Mouse (Mus musculus) liver, embryonic 11.5 days (tissue): ENCODE measurements at regions not wholly inside any gene's neighbourhood (a gene's known extent, or its start where the extent isn't known, plus 50 kb on each side); places are given as distances from the start of the nearest gene placed in this dataset.

Experiments
- ATAC-seq: fragments of 200-750 bp; cut with Nextera tagmentation; replicated peaks from 2 replicates; pipeline ENCODE4 v1.8.0; 2017; ENCODE audit warnings: moderate number of reproducible peaks, mild to moderate bottlenecking, moderate TSS enrichment, moderate library complexity; ENCODE audit not compliant: low FRiP score
- DNase-seq: peaks from one replicate; pipeline ENCODE4 v3.0.0-alpha.2; 2017; ENCODE audit warnings: low spot score
- H3K27ac ChIP-seq: fragments of 300-500 bp; sonication (generic); 2 replicates; pipeline ENCODE4 v1.5.1; 2014; ENCODE audit warnings: mild to moderate bottlenecking, low read depth, low read length, control low read depth
- H3K27me3 ChIP-seq: fragments of 300-500 bp; sonication (generic); replicated peaks from 2 replicates; pipeline ENCODE4 v1.6.1; 2014; ENCODE audit warnings: low read length, mixed read lengths; ENCODE audit not compliant: control insufficient read depth, insufficient read depth
- H3K36me3 ChIP-seq: fragments of 300-500 bp; sonication (generic); 2 replicates; pipeline ENCODE4 v1.6.1; 2014; ENCODE audit warnings: mild to moderate bottlenecking, low read length, moderate library complexity, mixed read lengths; ENCODE audit not compliant: control insufficient read depth, insufficient read depth
- H3K4me1 ChIP-seq: fragments of 300-500 bp; sonication (generic); replicated peaks from 2 replicates; pipeline ENCODE4 v1.6.1; 2014; ENCODE audit warnings: low read length, mixed read lengths; ENCODE audit not compliant: control insufficient read depth, insufficient read depth
- H3K4me2 ChIP-seq: fragments of 300-500 bp; sonication (generic); 2 replicates; pipeline ENCODE4 v1.6.1; 2014; ENCODE audit warnings: mild to moderate bottlenecking, control low read depth, moderate library complexity
- H3K4me3 ChIP-seq: fragments of 300-500 bp; sonication (generic); 2 replicates; pipeline ENCODE4 v1.5.1; 2014; ENCODE audit warnings: low read depth, low read length, control low read depth
- H3K9ac ChIP-seq: fragments of 300-500 bp; sonication (generic); 2 replicates; pipeline ENCODE4 v1.6.1; 2014; ENCODE audit warnings: low read depth, low read length, control low read depth
- H3K9me3 ChIP-seq: fragments of 300-500 bp; sonication (generic); 2 replicates; pipeline ENCODE4 v1.6.1; 2016; ENCODE audit warnings: low read length, inconsistent platforms, mixed read lengths; ENCODE audit not compliant: control insufficient read depth
- WGBS: fragments of 180-500 bp; shearing (Covaris S2); extraction: QIAGEN DNeasy Blood & Tissue Kit; methylation state at CpG from one replicate; pipeline ENCODE4 v1.1.7; 2014; 5-methylcytosine and 5-hydroxymethylcytosine counted together

DNA sequence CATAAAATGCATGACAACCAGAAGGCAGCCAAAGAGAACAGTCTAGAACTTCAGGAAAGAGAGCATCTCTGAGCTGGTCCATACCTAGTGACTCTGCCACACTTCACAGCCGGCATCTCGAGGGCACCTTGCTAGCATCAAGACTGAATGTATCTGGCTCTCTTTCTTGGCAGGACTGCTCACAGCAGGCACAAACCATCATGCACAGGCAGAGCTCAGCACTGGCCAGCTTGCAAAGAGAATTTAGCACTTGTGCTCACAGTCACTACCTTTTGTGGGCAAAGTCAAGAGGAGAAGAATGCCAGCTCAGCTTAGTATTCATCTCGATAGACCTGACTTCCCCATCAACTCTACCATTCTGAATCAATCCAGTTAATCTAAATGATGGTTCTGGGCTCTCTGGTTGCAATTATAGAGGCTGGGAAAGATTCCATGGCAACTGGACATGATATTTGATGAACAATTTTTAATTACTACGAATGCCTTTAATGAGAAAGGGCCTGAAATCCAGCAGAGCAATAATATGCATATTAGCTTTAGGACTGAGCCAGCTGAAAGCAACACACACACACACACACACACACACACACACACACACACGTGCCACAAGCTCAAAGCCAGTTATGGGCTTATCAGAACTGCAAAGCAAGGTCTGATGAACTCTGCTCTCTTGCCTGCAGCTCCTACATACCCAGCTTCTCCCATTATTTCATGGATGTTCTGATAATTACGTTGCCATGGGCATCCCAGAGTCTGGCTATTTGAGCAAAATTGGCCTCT is 686.0 kb downstream of the Pdcd6ip start:
- Histone ChIP-seq H3K36me3 (no peaks in the 10 kb centered on the region), H3K27ac (no peak overlapping the region), H3K27me3 (no peaks in the 10 kb centered on the region), H3K9ac (no peak overlapping the region), H3K9me3 (no peaks in the 10 kb centered on the region), H3K4me2 (no peak overlapping the region), H3K4me3 (no peak overlapping the region), H3K4me1 (no peaks in the 10 kb centered on the region)
- no peak for DNase-seq
- WGBS, result 74% methylated on average over 6 of the region's 6 CpGs
- no peak for ATAC-seq

DNA sequence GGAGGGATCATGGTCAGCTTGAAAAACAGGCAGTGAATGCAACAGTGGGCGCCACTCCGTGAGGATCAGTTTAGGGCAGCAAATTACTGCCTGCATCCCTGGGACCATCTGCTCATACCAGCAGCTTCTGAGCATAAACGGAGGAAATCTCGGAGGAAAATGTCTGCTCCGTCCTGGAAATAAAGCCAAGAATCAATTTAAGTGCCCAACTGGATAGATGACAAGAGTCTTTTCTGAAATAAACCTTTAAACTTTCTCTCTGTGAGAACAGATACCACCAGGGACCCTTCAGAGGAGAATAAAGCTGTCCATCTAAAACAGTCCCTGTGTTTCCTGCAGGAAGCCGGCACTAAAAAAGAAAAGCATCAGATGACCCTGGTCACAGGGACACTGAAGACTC is 688.5 kb downstream of the Pdcd6ip start:
- no peak overlapping the region for H3K9ac ChIP-seq
- no peaks in the 10 kb centered on the region for H3K36me3 ChIP-seq
- H3K4me2 ChIP-seq, result no peak overlapping the region
- H3K4me3 ChIP-seq, result no peak overlapping the region
- H3K4me1 ChIP-seq, result no peaks in the 10 kb centered on the region
- ATAC-seq, result no peak
- 82% methylated on average over 6 of the region's 6 CpGs for WGBS
- no peaks in the 10 kb centered on the region for H3K9me3 ChIP-seq
- H3K27me3 ChIP-seq, result no peaks in the 10 kb centered on the region
- DNase-seq, result no peak
- H3K27ac ChIP-seq, result no peak overlapping the region

DNA sequence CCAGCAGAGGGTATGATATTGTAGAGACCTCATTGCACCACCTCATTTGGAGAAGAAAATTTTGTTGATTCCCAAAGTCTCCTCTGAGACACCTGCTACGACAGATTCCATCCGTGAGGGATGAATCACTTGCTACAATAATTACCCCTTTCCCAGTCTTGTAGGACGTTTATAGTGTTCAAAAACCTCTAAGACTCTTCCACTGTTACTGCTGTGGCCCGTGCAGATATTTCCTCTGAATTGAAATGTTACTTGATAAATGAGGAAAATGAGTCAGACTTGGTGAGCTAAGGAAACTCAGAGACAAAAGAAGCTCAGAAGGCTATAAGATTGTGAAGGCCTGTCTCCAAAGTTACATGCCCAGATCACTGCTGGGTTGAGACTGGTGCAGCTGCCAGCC is 700.0 kb downstream of the Pdcd6ip start:
- WGBS, result 64% methylated on average over 4 of the region's 4 CpGs
- no peak for DNase-seq
- no peak overlapping the region for H3K4me2 ChIP-seq

DNA sequence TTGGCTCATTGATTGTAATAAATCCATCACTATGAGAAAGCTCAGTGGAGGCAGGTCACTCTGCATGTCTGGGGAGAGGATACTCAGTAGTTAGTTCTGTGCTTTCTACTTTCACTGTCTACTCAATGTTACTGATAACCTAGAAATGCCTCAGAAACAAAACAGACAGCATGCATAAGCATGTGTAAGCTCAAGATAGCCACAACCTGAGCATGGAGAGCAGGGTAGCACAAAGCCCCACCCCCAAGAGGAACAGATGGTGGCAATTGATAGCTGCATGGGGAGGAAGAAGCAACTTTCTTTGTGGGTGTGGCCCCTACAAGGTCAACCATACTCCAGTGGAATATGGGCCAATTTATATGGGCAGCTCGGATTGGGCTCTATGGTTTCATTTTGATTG is 711.9 kb downstream of the Pdcd6ip start:
- H3K27ac ChIP-seq, result no peak overlapping the region

More for the DNA sequence above, 700.0 kb downstream of the Pdcd6ip start:
- H3K9ac ChIP-seq, result no peak overlapping the region
- H3K4me1 ChIP-seq, result no peaks in the 10 kb centered on the region
- no peaks in the 10 kb centered on the region for H3K27me3 ChIP-seq
- no peaks in the 10 kb centered on the region for H3K9me3 ChIP-seq
- no peaks in the 10 kb centered on the region for H3K36me3 ChIP-seq
- no peak for ATAC-seq
- no peak overlapping the region for H3K27ac ChIP-seq
- no peak overlapping the region for H3K4me3 ChIP-seq

DNA sequence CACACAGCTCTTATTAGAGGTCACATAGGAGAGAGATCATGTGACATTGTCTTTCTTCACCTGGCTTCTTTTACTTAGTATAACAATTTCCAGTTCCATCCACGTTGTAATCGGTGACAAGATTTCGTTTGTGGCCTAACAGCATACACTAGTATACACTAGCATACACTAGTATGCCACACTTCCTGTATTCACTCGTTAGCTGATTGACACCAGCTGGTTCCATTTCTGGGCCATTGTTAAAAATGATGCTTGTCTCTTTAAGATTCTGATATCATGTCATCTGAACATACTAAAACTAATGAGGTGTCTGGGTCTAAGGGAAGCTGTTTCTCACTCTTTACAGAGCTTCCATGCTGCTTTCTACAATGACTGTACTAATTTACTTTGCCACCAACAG is 713.3 kb downstream of the Pdcd6ip start:
- Histone ChIP-seq H3K27ac (no peak overlapping the region), H3K4me3 (no peak overlapping the region), H3K4me2 (no peak overlapping the region), H3K27me3 (no peaks in the 10 kb centered on the region), H3K36me3 (no peaks in the 10 kb centered on the region), H3K9me3 (no peaks in the 10 kb centered on the region), H3K4me1 (0 out of 2 replicates have a peak, but pooled peaks cover 2% of the 10 kb centered on the region), H3K9ac (no peak overlapping the region)
- WGBS, result 81% methylated on average over 4 of the region's 4 CpGs
- ATAC-seq (no peak), DNase-seq (no peak)

More for the DNA sequence above, 711.9 kb downstream of the Pdcd6ip start:
- 0 out of 2 replicates have a peak, but pooled peaks cover 2% of the 10 kb centered on the region for H3K4me1 ChIP-seq
- no peak overlapping the region for H3K4me3 ChIP-seq
- H3K27me3 ChIP-seq, result no peaks in the 10 kb centered on the region
- no peak overlapping the region for H3K4me2 ChIP-seq
- H3K36me3 ChIP-seq, result no peaks in the 10 kb centered on the region
- no peaks in the 10 kb centered on the region for H3K9me3 ChIP-seq
- ATAC-seq (peak; percentile 99), DNase-seq (peak; percentile 40)
- H3K9ac ChIP-seq, result no peak overlapping the region
- 73% methylated on average over 1 of the region's 1 CpGs for WGBS

DNA sequence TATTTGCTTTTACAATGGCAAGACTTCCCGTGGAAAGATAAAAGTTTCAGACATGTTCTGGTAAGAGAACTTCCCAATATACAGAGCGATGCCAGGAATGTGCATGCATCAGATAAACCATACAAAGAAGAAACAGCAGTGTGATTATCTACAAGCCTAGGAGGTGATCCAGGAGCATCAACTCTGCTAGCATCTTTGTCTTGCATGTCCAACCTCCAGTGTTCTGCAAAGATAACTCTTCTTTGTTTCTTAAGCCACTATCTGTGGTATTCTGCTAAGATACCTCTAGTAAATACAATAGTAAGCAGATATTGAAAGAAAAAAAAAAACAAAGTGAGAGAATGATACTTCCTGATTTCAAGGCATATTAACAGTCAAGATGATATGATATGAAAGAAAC is 714.4 kb downstream of the Pdcd6ip start:
- no peaks in the 10 kb centered on the region for H3K36me3 ChIP-seq
- H3K4me2 ChIP-seq, result no peak overlapping the region
- DNase-seq, result no peak
- H3K4me3 ChIP-seq, result no peak overlapping the region
- no peaks in the 10 kb centered on the region for H3K27me3 ChIP-seq
- WGBS, result 58% methylated on average over 2 of the region's 2 CpGs
- 0 out of 2 replicates have a peak, but pooled peaks cover 2% of the 10 kb centered on the region for H3K4me1 ChIP-seq
- H3K27ac ChIP-seq, result no peak overlapping the region
- H3K9me3 ChIP-seq, result no peaks in the 10 kb centered on the region
- no peak overlapping the region for H3K9ac ChIP-seq
- ATAC-seq, result peak; percentile 25

DNA sequence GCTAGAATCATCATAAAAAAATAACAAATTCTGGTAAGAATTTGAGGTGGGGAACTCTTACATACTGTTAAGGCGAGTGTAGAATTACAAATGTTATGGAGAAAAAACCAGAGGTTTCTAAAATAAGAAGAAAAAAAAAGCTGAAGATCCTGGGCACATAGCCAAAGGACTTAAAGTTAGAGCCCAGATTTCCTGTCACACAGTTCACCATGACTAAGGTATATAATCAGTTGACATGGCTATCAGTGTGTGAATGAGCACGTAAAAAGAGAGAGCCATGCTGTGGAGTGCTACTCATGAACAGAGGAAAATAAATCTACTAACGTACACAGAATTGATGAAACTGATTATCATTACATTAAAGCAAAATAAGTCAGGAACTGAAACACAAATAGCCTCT is 715.1 kb downstream of the Pdcd6ip start:
- ATAC-seq (no peak), DNase-seq (no peak)
- Histone ChIP-seq H3K4me1 (0 out of 2 replicates have a peak, but pooled peaks cover 2% of the 10 kb centered on the region), H3K9ac (no peak overlapping the region), H3K27ac (no peak overlapping the region), H3K27me3 (no peaks in the 10 kb centered on the region), H3K4me2 (no peak overlapping the region), H3K9me3 (no peaks in the 10 kb centered on the region), H3K4me3 (no peak overlapping the region), H3K36me3 (no peaks in the 10 kb centered on the region)
- 61% methylated on average over 3 of the region's 3 CpGs for WGBS

DNA sequence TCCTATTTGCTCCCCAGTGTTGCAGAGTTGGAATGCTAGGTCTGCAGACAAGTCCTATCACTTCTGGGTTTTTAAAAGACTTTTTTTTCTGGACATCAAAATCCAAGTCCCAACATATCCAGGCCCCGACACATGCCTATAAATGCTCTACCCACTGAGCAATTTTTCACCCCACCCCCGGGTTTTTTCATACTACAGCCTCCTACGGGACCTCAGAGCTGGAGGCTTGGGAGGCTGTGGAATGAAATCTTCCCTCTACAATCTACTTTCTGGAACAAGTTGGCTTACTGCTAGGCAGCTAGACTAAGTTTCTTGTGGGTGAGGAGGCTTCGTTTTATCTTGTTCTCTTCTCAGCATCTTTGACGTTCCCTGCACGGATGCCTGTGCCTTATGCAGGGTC is 724.7 kb downstream of the Pdcd6ip start:
- no peaks in the 10 kb centered on the region; the same call in 1 of the 2 replicates for H3K9me3 ChIP-seq
- no peaks in the 10 kb centered on the region for H3K36me3 ChIP-seq
- ATAC-seq (no peak), DNase-seq (no peak)
- 83% methylated on average over 6 of the region's 6 CpGs for WGBS
- H3K4me2 ChIP-seq, result no peak overlapping the region
- no peak overlapping the region for H3K4me3 ChIP-seq
- no peaks in the 10 kb centered on the region for H3K4me1 ChIP-seq
- H3K27me3 ChIP-seq, result no peaks in the 10 kb centered on the region
- no peak overlapping the region for H3K9ac ChIP-seq
- no peak overlapping the region for H3K27ac ChIP-seq

DNA sequence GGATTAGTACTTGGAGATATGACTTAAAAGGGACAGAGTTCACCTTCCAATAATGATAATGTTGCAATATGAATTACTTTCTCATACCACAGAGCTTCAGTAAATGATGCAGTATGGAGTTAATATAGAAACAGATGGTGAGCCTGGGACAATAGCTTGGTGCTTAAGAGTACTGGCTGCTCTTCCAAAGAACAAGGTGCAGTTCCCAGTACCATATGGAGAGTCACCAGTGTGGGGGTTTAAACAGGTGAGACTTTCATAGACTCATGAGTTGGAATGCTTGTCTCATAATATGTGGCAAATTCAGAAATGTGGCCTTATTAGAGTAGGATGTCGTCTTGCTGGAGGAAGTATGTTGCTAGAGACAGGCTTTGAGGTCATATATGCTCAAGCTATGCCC is 715.8 kb upstream of the Arpp21 start:
- no peak overlapping the region for H3K4me2 ChIP-seq
- no peak for ATAC-seq
- DNase-seq, result no peak
- no peak overlapping the region for H3K27ac ChIP-seq
- no peaks in the 10 kb centered on the region for H3K9me3 ChIP-seq
- H3K4me3 ChIP-seq, result no peak overlapping the region
- WGBS, result 74% methylated on average over 1 of the region's 1 CpGs
- no peaks in the 10 kb centered on the region for H3K4me1 ChIP-seq
- H3K36me3 ChIP-seq, result no peaks in the 10 kb centered on the region
- H3K9ac ChIP-seq, result no peak overlapping the region
- no peaks in the 10 kb centered on the region for H3K27me3 ChIP-seq
